Mouse (Mus musculus) embryonic facial prominence, embryonic 11.5 days (tissue): ENCODE results near the gene Eif3g. TPM values are rescaled to one million over a fixed set of nuclear protein-coding genes. Genes with fewer than 3 reads are reported as not detected.

Experiments
- ATAC-seq: fragments of 200-750 bp; cut with Nextera tagmentation; replicated peaks from 2 replicates; pipeline ENCODE4 v1.8.0; 2017; ENCODE audit warnings: low read depth; ENCODE audit not compliant: insufficient number of reproducible peaks, low FRiP score, low TSS enrichment
- DNase-seq: peaks from one replicate; pipeline ENCODE4 v3.0.0-alpha.2; 2015; ENCODE audit warnings: low spot score
- H3K27ac ChIP-seq: fragments of 300-500 bp; sonication (generic); replicated peaks from 2 replicates; pipeline ENCODE4 v1.5.1; 2014; ENCODE audit warnings: mild to moderate bottlenecking, low read depth, low read length, control low read depth
- H3K27me3 ChIP-seq: fragments of 300-500 bp; sonication (generic); 2 replicates; pipeline ENCODE4 v1.6.1; 2014; ENCODE audit warnings: mild to moderate bottlenecking, low read length, moderate library complexity, mixed read lengths; ENCODE audit not compliant: control insufficient read depth, insufficient read depth
- H3K36me3 ChIP-seq: fragments of 300-500 bp; sonication (generic); replicated peaks from 2 replicates; pipeline ENCODE4 v1.6.1; 2014; ENCODE audit warnings: low read depth, mild to moderate bottlenecking, low read length, moderate library complexity, mixed read lengths; ENCODE audit not compliant: control insufficient read depth, insufficient read depth
- H3K4me1 ChIP-seq: fragments of 300-500 bp; sonication (generic); 2 replicates; pipeline ENCODE4 v1.6.1; 2014; ENCODE audit warnings: low read length, mixed read lengths; ENCODE audit not compliant: control insufficient read depth, insufficient read depth
- H3K4me2 ChIP-seq: fragments of 300-500 bp; sonication (generic); 2 replicates; pipeline ENCODE4 v1.6.1; 2014; ENCODE audit warnings: low read depth, mild to moderate bottlenecking, control low read depth, low read length, moderate library complexity
- H3K4me3 ChIP-seq: fragments of 300-500 bp; sonication (generic); 2 replicates; pipeline ENCODE4 v1.5.1; 2014; ENCODE audit warnings: low read depth, low read length, control low read depth
- H3K9ac ChIP-seq: fragments of 300-500 bp; sonication (generic); replicated peaks from 2 replicates; pipeline ENCODE4 v1.6.1; 2014; ENCODE audit warnings: mild to moderate bottlenecking, control low read depth, low read length
- H3K9me3 ChIP-seq: fragments of 300-500 bp; sonication (generic); replicated peaks from 2 replicates; pipeline ENCODE4 v1.6.1; 2016; ENCODE audit warnings: mild to moderate bottlenecking, low read length, inconsistent platforms, mixed read lengths; ENCODE audit not compliant: control insufficient read depth
- whole genome bisulfite sequencing: fragments of 180-500 bp; shearing (Covaris S2); extraction: QIAGEN DNeasy Blood & Tissue Kit; methylation state at CpG from one replicate; pipeline ENCODE4 v1.1.7; 2014; 5-methylcytosine and 5-hydroxymethylcytosine counted together
- polyA plus RNA-seq: library from polyadenylated mRNA; unstranded; fragments of >200 nt; fragmentation: Nextera tagmentation; extraction: Ambion mirVana; gene quantifications from 2 replicates; pipeline ENCODE4 v1.2.1, GENCODE M21; 2014

Eif3g gene
- 352 TPM in 2 replicates for polyA plus RNA-seq

DNA sequence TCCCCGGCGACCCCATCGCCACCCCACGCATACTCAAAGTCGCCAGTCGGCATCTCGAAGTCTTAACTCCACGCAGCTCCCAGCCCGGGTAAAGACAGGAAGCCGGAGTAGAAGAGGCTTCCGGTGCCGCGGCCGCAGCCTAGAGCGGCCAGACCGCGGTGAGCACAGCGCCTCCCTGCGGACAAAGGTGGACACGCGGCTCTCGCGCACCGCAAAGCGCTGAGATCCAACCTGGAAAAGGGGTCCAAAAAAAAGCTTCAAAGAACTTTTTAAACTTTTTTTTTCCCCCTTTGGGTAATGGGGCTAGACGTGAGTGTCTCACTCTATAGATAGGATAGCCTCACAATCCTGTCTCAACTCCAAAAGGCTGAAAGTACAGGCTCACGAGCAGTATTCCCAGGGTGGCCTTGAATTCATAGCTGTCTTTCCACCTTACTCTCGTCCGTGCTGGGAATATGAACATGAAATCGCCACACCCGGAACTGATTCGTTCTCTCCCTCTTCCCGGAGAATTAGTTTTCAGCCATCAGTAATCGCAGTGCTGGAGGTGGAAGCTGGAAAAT is at the start of gene Eif3g:
Gene Eif3g, minus strand, starts transcription at position 113 of the 563 bp plus-strand sequence.
- peak; percentile 82 for ATAC-seq
- H3K9ac ChIP-seq: peak within 1 kb of the TSS; percentile 96
- H3K4me2 ChIP-seq: peak within 1 kb of the TSS; percentile 91
- no peak within 1 kb of the TSS for H3K27ac ChIP-seq
- 5% methylated on average over 34 of the region's 34 CpGs for WGBS
- no peaks in the 10 kb centered on the region for H3K9me3 ChIP-seq
- H3K36me3 ChIP-seq: peaks cover 8% of the 10 kb centered on the region
- DNase-seq: peak; percentile 90
- peaks cover 5% of the 10 kb centered on the region; the same call in 1 of the 2 replicates for H3K4me1 ChIP-seq
- peak within 1 kb of the TSS; percentile 98 for H3K4me3 ChIP-seq
- no peaks in the 10 kb centered on the region for H3K27me3 ChIP-seq

DNA sequence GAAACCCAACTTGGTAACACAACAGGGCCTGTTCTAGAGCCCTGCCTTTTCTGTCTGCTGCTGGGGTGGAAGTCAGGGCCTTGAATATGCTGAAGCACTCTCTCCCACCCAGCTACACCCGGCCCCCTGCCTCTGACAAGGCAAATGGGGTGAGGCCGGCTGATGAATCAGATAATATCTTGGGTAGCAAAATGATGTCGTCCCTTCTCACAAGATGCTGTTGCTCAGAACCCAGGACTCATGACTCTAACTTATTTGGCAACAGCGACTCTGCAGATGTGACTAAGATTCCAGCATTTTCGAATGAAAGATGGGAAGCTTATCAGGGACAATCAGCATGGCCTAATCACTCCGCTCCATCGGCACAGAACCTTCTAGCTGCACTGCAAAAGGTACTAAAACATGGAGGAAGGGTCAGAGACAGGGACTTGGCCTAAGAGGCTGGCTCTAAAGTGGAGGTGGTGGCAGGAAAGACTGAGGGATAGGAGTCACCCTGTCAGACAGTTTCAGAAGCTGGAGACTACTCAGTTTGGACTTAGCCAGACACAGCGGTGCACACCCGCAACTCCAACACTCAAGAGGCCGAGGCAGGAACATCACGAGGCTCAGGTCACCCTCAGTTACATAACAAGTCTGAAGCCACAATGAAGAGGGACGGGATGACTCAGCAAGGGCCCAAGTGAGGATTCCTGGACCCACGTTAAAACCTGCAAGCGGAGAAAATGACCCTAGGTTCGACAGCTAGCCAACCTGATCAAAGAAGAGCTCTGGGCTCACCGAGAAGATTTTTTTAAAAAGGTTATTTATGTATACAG is 47.9 kb upstream of the Eif3g start:
- no peak overlapping the region for H3K9ac ChIP-seq
- no peaks in the 10 kb centered on the region for H3K27me3 ChIP-seq
- no peak for DNase-seq
- H3K9me3 ChIP-seq: no peaks in the 10 kb centered on the region
- WGBS: 81% methylated on average over 16 of the region's 16 CpGs
- no peak overlapping the region for H3K4me3 ChIP-seq
- H3K36me3 ChIP-seq: 0 out of 2 replicates have a peak, but pooled peaks cover 2% of the 10 kb centered on the region
- peaks cover 8% of the 10 kb centered on the region for H3K4me1 ChIP-seq
- no peak for ATAC-seq
- H3K4me2 ChIP-seq: no peak overlapping the region
- H3K27ac ChIP-seq: no peak overlapping the region

DNA sequence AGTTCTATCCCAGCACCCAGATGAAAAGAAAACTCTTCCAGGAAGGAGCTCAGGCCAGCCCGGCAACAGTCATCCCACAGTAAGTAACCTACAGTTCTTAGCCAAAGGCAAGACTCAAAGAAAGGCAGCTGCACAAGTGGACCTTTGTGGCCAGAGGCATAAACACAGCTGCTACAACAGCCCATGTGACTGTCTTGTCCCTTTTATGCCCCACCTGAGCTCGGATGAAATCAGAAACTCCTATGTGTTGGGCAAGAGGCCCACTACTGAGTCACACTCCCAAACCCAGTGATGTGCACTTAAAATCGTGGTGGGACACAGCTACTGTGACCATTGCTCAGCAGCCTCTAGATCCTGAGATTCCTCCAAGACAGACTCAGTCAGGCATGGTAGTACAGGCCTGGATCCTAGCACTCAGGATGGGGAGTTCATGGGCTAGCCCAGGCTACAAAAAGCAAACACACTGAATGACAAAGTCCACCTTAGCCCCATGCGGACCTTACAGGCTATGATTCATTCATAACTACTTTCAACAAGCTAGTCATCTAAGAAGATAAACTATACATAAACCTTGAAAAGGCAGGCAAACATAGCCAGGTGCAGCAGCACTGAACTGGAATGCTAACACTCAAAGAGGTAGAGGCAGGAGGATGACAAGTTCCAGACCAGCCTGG is 46.4 kb upstream of the Eif3g start:
- DNase-seq (no peak), ATAC-seq (no peak)
- no peak overlapping the region for H3K27ac ChIP-seq
- no peaks in the 10 kb centered on the region for H3K9me3 ChIP-seq
- no peak overlapping the region for H3K4me3 ChIP-seq
- WGBS: 55% methylated on average over 4 of the region's 4 CpGs
- no peaks in the 10 kb centered on the region for H3K27me3 ChIP-seq
- no peak overlapping the region for H3K4me2 ChIP-seq
- peaks cover 12% of the 10 kb centered on the region for H3K36me3 ChIP-seq
- H3K4me1 ChIP-seq: peaks cover 6% of the 10 kb centered on the region; the same call in 1 of the 2 replicates
- H3K9ac ChIP-seq: peak overlapping the region; percentile 18; the same call in 1 of the 2 replicates

DNA sequence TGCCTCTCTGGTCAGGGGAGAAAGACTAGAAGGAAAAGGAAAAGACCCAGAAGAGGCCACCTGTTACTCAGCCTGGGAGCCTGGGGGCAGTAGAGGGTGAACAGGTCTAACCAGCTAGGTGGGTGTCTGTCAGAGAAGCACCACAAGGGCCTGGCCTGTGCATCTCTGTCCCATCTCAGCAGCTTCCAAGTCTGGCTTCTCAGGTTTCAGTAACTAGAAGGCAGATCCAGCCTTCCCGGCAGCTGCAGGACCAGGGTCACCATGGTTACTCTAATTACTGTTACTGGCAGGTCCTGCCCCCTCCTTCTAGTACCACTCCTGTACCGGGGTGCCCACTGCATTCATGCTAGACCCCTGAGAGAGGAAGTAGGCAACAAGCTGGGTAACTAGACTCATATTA is 45.5 kb upstream of the Eif3g start:
- Histone ChIP-seq H3K36me3 (peaks cover 18% of the 10 kb centered on the region), H3K4me3 (no peak overlapping the region), H3K4me2 (peak overlapping the region; percentile 10; the same call in 1 of the 2 replicates), H3K27me3 (no peaks in the 10 kb centered on the region), H3K9ac (no peak overlapping the region; the same call in 1 of the 2 replicates), H3K9me3 (no peaks in the 10 kb centered on the region), H3K27ac (no peak overlapping the region), H3K4me1 (peaks cover 6% of the 10 kb centered on the region; the same call in 1 of the 2 replicates)
- DNase-seq (peak; percentile 72), ATAC-seq (peak; percentile 71; the same call in 1 of the 2 replicates)
- WGBS: 8% methylated on average over 2 of the region's 2 CpGs

DNA sequence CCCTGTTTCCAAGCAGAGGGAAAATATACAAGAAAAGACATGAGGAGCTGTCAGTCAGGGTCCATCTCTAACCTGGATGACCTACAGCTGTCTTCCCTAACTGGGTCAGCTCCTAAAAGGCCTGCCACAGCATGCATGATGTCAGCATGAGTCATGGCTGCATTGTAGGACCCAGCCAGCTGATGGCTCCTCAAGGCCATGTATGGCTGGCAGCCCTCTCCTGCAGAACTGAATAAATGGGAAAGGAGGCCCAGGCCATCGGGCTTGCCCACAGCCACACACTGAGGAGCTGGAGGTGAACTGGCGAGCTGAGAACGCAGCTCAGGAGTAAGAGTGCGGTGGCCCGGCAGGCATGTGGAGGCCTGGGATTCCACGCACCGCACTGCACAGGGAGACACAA is 45.0 kb upstream of the Eif3g start:
- DNase-seq (no peak), ATAC-seq (no peak; the same call in 1 of the 2 replicates)
- Histone ChIP-seq H3K36me3 (peaks cover 18% of the 10 kb centered on the region), H3K4me2 (no peak overlapping the region), H3K4me3 (no peak overlapping the region), H3K4me1 (peaks cover 6% of the 10 kb centered on the region; the same call in 1 of the 2 replicates), H3K27me3 (no peaks in the 10 kb centered on the region), H3K9ac (no peak overlapping the region), H3K27ac (no peak overlapping the region), H3K9me3 (no peaks in the 10 kb centered on the region)
- whole genome bisulfite sequencing: 84% methylated on average over 7 of the region's 7 CpGs

DNA sequence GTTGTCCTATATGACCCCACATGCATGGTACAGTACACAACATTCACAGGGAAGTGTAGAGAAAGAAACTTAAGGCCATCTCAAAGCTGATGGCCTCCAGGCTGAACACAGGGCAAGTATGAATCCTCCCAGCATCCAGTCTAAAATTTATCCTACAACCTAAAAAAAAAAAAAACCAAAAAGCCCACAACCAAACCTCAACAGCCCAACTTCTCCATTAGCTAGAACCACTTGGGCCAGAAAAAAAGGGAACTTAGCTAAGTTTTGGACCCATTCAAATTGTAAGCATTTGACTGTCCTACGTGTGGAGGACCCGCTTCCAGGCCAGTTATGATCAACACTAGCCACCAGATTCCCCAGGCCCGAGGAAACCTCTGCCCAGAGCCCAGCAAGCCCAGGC is 24.8 kb upstream of the Eif3g start:
- no peaks in the 10 kb centered on the region for H3K9me3 ChIP-seq
- DNase-seq (no peak), ATAC-seq (no peak)
- no peak overlapping the region for H3K9ac ChIP-seq
- H3K36me3 ChIP-seq: peaks cover 38% of the 10 kb centered on the region
- no peak overlapping the region for H3K27ac ChIP-seq
- no peak overlapping the region for H3K4me3 ChIP-seq
- H3K4me1 ChIP-seq: no peaks in the 10 kb centered on the region
- WGBS: 95% methylated on average over 3 of the region's 3 CpGs
- no peaks in the 10 kb centered on the region for H3K27me3 ChIP-seq
- H3K4me2 ChIP-seq: no peak overlapping the region

DNA sequence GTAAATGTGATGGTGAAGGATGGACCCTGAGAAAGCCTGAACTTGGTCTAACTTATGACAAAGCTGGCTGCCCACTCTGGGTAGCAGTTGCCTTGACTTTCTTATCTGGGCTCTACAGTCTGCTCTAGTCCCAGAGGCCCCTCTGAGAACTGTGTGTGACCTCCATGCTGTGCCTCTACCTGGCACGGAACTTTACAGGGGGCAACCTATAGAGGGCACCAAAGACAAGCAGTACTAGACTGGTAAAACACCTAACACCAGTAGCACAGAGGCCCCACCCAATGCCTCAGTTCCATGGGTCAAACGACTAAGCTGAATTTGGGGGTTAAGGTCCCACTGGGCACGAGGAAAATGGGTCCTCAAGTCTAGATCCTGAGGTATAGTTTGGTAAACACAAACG is 17.7 kb upstream of the Eif3g start:
- ATAC-seq (no peak), DNase-seq (peak; percentile 37)
- WGBS: 78% methylated on average over 4 of the region's 4 CpGs
- no peak overlapping the region for H3K27ac ChIP-seq
- no peaks in the 10 kb centered on the region for H3K27me3 ChIP-seq
- no peak overlapping the region for H3K4me2 ChIP-seq
- H3K4me1 ChIP-seq: no peaks in the 10 kb centered on the region
- no peak overlapping the region for H3K9ac ChIP-seq
- no peaks in the 10 kb centered on the region for H3K9me3 ChIP-seq
- H3K4me3 ChIP-seq: no peak overlapping the region
- peaks cover 43% of the 10 kb centered on the region for H3K36me3 ChIP-seq
